7 mouse cellular contexts compared by ENCODE assay signal in genomic region chr16:30171381-30172079, GRCm38 (mm10).
DNase-seq lines count a peak whose midpoint lies in the region; ATAC-seq lines count a peak whose summit lies in the region.

No protein-coding gene starts in this region.

- H3K4me3 ChIP-seq in embryonic facial prominence, embryonic 11.5 days (ENCODE audit: low read depth, low read length): no peak overlapping the region

- DNase-seq in left cerebral cortex, postnatal 4 days: peak; percentile 90
- no peak for DNase-seq in left cerebral cortex, adult 8-10 months (ENCODE audit: low spot score in 2 of 2)
- peak; percentile 96 for DNase-seq in ZHBTc4 (ENCODE audit: low read depth, low spot score)
- DNase-seq in embryonic facial prominence, embryonic 11.5 days (ENCODE audit: low spot score): no peak
- peak; percentile 69 to 71 for DNase-seq in heart, postnatal 36 days
- DNase-seq in lung, postnatal 10 days: peak; percentile 89
- peak; percentile 39 to 43 for DNase-seq in thymus, postnatal 36 days

- 60% methylated on average over 24 of the region's 24 CpGs for WGBS in embryonic facial prominence, embryonic 11.5 days

- H3K9ac ChIP-seq in embryonic facial prominence, embryonic 11.5 days (replicated peaks; ENCODE audit: low read length): no peak overlapping the region

- no peak overlapping the region; the same call in 1 of the 2 replicates for H3K4me2 ChIP-seq in embryonic facial prominence, embryonic 11.5 days (ENCODE audit: low read depth, low read length)

- peaks cover 15% of the 10 kb centered on the region for H3K4me1 ChIP-seq in embryonic facial prominence, embryonic 11.5 days (ENCODE audit: control insufficient read depth, insufficient read depth, low read length)

- no peaks in the 10 kb centered on the region for H3K36me3 ChIP-seq in embryonic facial prominence, embryonic 11.5 days (replicated peaks; ENCODE audit: control insufficient read depth, insufficient read depth, low read depth, low read length)

- H3K27me3 ChIP-seq in embryonic facial prominence, embryonic 11.5 days (ENCODE audit: control insufficient read depth, insufficient read depth, low read length): no peaks in the 10 kb centered on the region

- H3K9me3 ChIP-seq in embryonic facial prominence, embryonic 11.5 days (replicated peaks; ENCODE audit: control insufficient read depth, low read length): no peaks in the 10 kb centered on the region

- ATAC-seq in embryonic facial prominence, embryonic 11.5 days (replicated peaks; ENCODE audit: insufficient number of reproducible peaks, low FRiP score, low TSS enrichment, low read depth): no peak

- intact Hi-C loops in left cerebral cortex, postnatal 4 days (cut with DNase I): no loop called here
- intact Hi-C loops in heart, postnatal 36 days (cut with DNase I): no loop called here

- 0 out of 2 replicates have a peak overlapping the region, but pooled peaks have one; percentile 10 for H3K27ac ChIP-seq in embryonic facial prominence, embryonic 11.5 days (replicated peaks; ENCODE audit: low read depth, low read length)

Comparison
In these comparisons a context has a peak if more than half of its experiments do, and no peak if none do; other contexts are left out.
1. DNase-seq: peak in left cerebral cortex, postnatal 4 days (single experiment), ZHBTc4 (single experiment), heart, postnatal 36 days (2 of 2), lung, postnatal 10 days (single experiment) and thymus, postnatal 36 days (2 of 2); none in left cerebral cortex, adult 8-10 months (0 of 2) and embryonic facial prominence, embryonic 11.5 days (single experiment).